9 mouse cellular contexts compared by ENCODE assay signal in genomic region chr8:95677591-95678023, GRCm38 (mm10). TPM values are rescaled to one million over a fixed set of nuclear protein-coding genes. Genes with fewer than 3 reads are reported as not detected.
DNase-seq lines count a peak whose midpoint lies in the region; ATAC-seq and TF ChIP-seq lines count a peak whose summit lies in the region.
"Had no signal": no experiment of that assay in that cellular context is flagged by ENCODE, and none has a peak within 500 bp of the region (broad histone marks: within the 10 kb centered on the region; RNA-seq: fewer than 3 reads in every experiment).

No protein-coding gene starts in this region.

- intact Hi-C loops in left cerebral cortex, postnatal 4 days (cut with DNase I): loop anchor here (2.0 kb wide), 1 partner anchor 45 kb away; the partner anchor contains the start of gene Gins3

- H3K36me3 ChIP-seq in forebrain, embryonic 13.5 days (ENCODE audit: poor library complexity, severe bottlenecking): no peaks in the 10 kb centered on the region
- no peaks in the 10 kb centered on the region for H3K36me3 ChIP-seq in liver, embryonic 11.5 days (ENCODE audit: control insufficient read depth, insufficient read depth, low read length)
- no peaks in the 10 kb centered on the region for H3K36me3 ChIP-seq in testis, adult 2 months (ENCODE audit: control insufficient read depth, insufficient read depth, low read length)

- H3K9ac ChIP-seq in forebrain, embryonic 13.5 days: peak overlapping the region; percentile 72
- H3K9ac ChIP-seq in liver, embryonic 11.5 days (ENCODE audit: low read depth, low read length): no peak overlapping the region

- no peak for DNase-seq in layer of hippocampus, adult 2 months (ENCODE audit: low spot score in 2 of 2)
- no peak for DNase-seq in layer of hippocampus, adult 9-11 months
- DNase-seq in adrenal gland, postnatal 25 days: peak; percentile 24
- DNase-seq in liver, embryonic 11.5 days (ENCODE audit: low spot score): no peak
- no peak for DNase-seq in left cerebral cortex, postnatal 4 days
- no peak for DNase-seq in T-cell, adult 2 months (ENCODE audit: low spot score)

- peaks cover 15% of the 10 kb centered on the region for H3K4me1 ChIP-seq in forebrain, embryonic 13.5 days
- peaks cover 3% of the 10 kb centered on the region; the same call in 1 of the 2 replicates for H3K4me1 ChIP-seq in liver, embryonic 11.5 days (replicated peaks; ENCODE audit: control insufficient read depth, insufficient read depth, low read length)
- peaks cover 6% of the 10 kb centered on the region; the same call in 1 of the 2 replicates for H3K4me1 ChIP-seq in testis, adult 2 months (ENCODE audit: control insufficient read depth, insufficient read depth, low read length)

- ATAC-seq in forebrain, embryonic 13.5 days: peak; percentile 73
- ATAC-seq in liver, embryonic 11.5 days (replicated peaks; ENCODE audit: low FRiP score): no peak

- WGBS in forebrain, embryonic 13.5 days: 1% methylated on average over 18 of the region's 48 CpGs
- WGBS in liver, embryonic 11.5 days: 0% methylated on average over 18 of the region's 48 CpGs

- H3K4me3 ChIP-seq in layer of hippocampus, adult 2 months: peak overlapping the region; percentile 81
- peak overlapping the region; percentile 62 for H3K4me3 ChIP-seq in forebrain, embryonic 13.5 days
- H3K4me3 ChIP-seq in liver, embryonic 11.5 days (ENCODE audit: low read depth, low read length): peak overlapping the region; percentile 48
- peak overlapping the region; percentile 72 for H3K4me3 ChIP-seq in testis, adult 2 months (ENCODE audit: control insufficient read depth, low read depth, low read length)

- H3K27me3 ChIP-seq in forebrain, embryonic 13.5 days: peaks cover 75% of the 10 kb centered on the region
- H3K27me3 ChIP-seq in liver, embryonic 11.5 days (replicated peaks; ENCODE audit: control insufficient read depth, insufficient read depth, low read length): peaks cover 85% of the 10 kb centered on the region
- no peaks in the 10 kb centered on the region for H3K27me3 ChIP-seq in testis, adult 2 months (ENCODE audit: control insufficient read depth, insufficient read depth, low read length)

- TF ChIP-seq CTCF in layer of hippocampus, adult 2 months (conservative IDR thresholded peaks at IDR 0.05): no peak
- TF ChIP-seq CTCF in testis, adult 2 months (IDR thresholded peaks at IDR 0.05; ENCODE audit: control insufficient read depth, insufficient read depth, insufficient replicate concordance, low read depth, low read length): no peak

- H3K27ac ChIP-seq in layer of hippocampus, adult 2 months: peak overlapping the region; percentile 95
- no peak overlapping the region for H3K27ac ChIP-seq in forebrain, embryonic 13.5 days
- H3K27ac ChIP-seq in liver, embryonic 11.5 days (ENCODE audit: low read depth, low read length): no peak overlapping the region
- H3K27ac ChIP-seq in testis, adult 2 months (ENCODE audit: control insufficient read depth, insufficient read depth, low read depth, low read length): no peak overlapping the region

- H3K9me3 ChIP-seq in forebrain, embryonic 13.5 days (replicated peaks): no peaks in the 10 kb centered on the region
- no peaks in the 10 kb centered on the region for H3K9me3 ChIP-seq in liver, embryonic 11.5 days (ENCODE audit: control insufficient read depth, low read length)

- peak overlapping the region; percentile 86 for H3K4me2 ChIP-seq in forebrain, embryonic 13.5 days
- peak overlapping the region; percentile 80 for H3K4me2 ChIP-seq in liver, embryonic 11.5 days

- TF ChIP-seq POLR2A in testis, adult 2 months (IDR thresholded peaks at IDR 0.05; ENCODE audit: control insufficient read depth, low read depth, low read length): no peak

RNA-seq across cellular contexts. Expression of gene Ndrg4, which starts 0.8 kb away (rescaled TPM):
- total RNA-seq in layer of hippocampus, adult 2 months (2021): 1,000 to 10,000 TPM; 1,421 to 1,432 TPM
- 15.4 and 22.5 TPM in 2 replicates for total RNA-seq in adrenal gland, postnatal 25 days (2021)
- polyA plus RNA-seq in forebrain, embryonic 13.5 days (2015; fragmentation: Nextera tagmentation; extraction: Ambion mirVana): 76.9 and 103 TPM in 2 replicates
- polyA plus RNA-seq in liver, embryonic 11.5 days (2014; fragmentation: Nextera tagmentation; extraction: Ambion mirVana): 3.8 and 4.7 TPM in 2 replicates
- 23.7 and 26.2 TPM in 2 replicates for polyA plus RNA-seq in testis, adult 2 months (2012; rRNA removed)
- 100 to 1,000 TPM; 540 to 651 TPM for total RNA-seq in left cerebral cortex, postnatal 4 days (2021)
- total RNA-seq: neutrophil, adult 5-6 weeks had no signal

RNA-seq across cellular contexts. Expression of gene Setd6, which starts 38.1 kb away (rescaled TPM):
- total RNA-seq in layer of hippocampus, adult 2 months (2021): 10 to 100 TPM; 16.4 to 21.9 TPM
- 30.1 and 43.2 TPM in 2 replicates for total RNA-seq in adrenal gland, postnatal 25 days (2021)
- polyA plus RNA-seq in forebrain, embryonic 13.5 days (2015; fragmentation: Nextera tagmentation; extraction: Ambion mirVana): 22.3 and 30.5 TPM in 2 replicates
- polyA plus RNA-seq in liver, embryonic 11.5 days (2014; fragmentation: Nextera tagmentation; extraction: Ambion mirVana): 34.1 and 36.0 TPM in 2 replicates
- 4.5 and 4.7 TPM in 2 replicates for polyA plus RNA-seq in testis, adult 2 months (2012; rRNA removed)
- 10 to 100 TPM; 27.9 to 28.5 TPM for total RNA-seq in left cerebral cortex, postnatal 4 days (2021)

RNA-seq across cellular contexts. Expression of gene Gins3, which starts 44.4 kb away (rescaled TPM):
- 1 to 10 TPM; 1.9 to 2.9 TPM for total RNA-seq in layer of hippocampus, adult 2 months (2021)
- total RNA-seq in adrenal gland, postnatal 25 days (2021): 3.2 and 4.1 TPM in 2 replicates
- 19.4 and 21.3 TPM in 2 replicates for polyA plus RNA-seq in forebrain, embryonic 13.5 days (2015; fragmentation: Nextera tagmentation; extraction: Ambion mirVana)
- polyA plus RNA-seq in liver, embryonic 11.5 days (2014; fragmentation: Nextera tagmentation; extraction: Ambion mirVana): 19.6 and 21.8 TPM in 2 replicates
- polyA plus RNA-seq in testis, adult 2 months (2012; rRNA removed): 1.3 and 1.5 TPM in 2 replicates
- total RNA-seq in left cerebral cortex, postnatal 4 days (2021): 1 to 10 TPM; 1.7 to 1.8 TPM

Comparison
In these comparisons a context has a peak if more than half of its experiments do, and no peak if none do; other contexts are left out.
1. RNA of gene Ndrg4, which starts 0.8 kb away (total RNA-seq): 1,421 to 1,432 TPM in layer of hippocampus, adult 2 months and 540 to 651 TPM in left cerebral cortex, postnatal 4 days; 15.4 to 22.5 TPM in adrenal gland, postnatal 25 days; every median in the first group is over 10 times any median in the second.
2. Peak in every context shown above with its lines, with median percentiles within 50 percentile points of each other: H3K4me3 ChIP-seq.